Mouse (Mus musculus) testis, adult 10 weeks (tissue): ENCODE results near the gene Trp53bp1. TPM values are rescaled to one million over a fixed set of nuclear protein-coding genes. Genes with fewer than 3 reads are reported as not detected.

ENCODE experiments used
- polyA plus RNA-seq: library from polyadenylated mRNA; stranded (reverse); fragments of 350-450 nt; fragmentation: Illumina TruSeq; extraction: RNeasy Lipid Tissue Mini Kit (QIAGEN cat#74804); gene quantifications from one replicate; pipeline ENCODE4 v1.2.3, GENCODE M21; 2014; ENCODE audit warnings: low read depth, low replicate concordance

Trp53bp1 gene
- 38.4 TPM for polyA plus RNA-seq

GRCm38 (mm10) chr2:121271236-121271927, at the start of gene Trp53bp1:
Gene Trp53bp1, minus strand, starts transcription at chr2:121271407.

GRCm38 (mm10) chr2:121288901-121289729, 17.9 kb upstream of the Trp53bp1 start, which contains the start of gene Map1a:
Gene Map1a, plus strand, starts transcription at chr2:121289600.

GRCm38 (mm10) chr2:121170980-121171742, 100.0 kb downstream of the Trp53bp1 start, which contains the start of gene Zscan29:
Gene Zscan29, minus strand, starts transcription at chr2:121171125.

GRCm38 (mm10) chr2:121170481-121170971, 100.7 kb downstream of the Trp53bp1 start, which contains the start of gene Tubgcp4:
Gene Tubgcp4, plus strand, starts transcription at chr2:121170654.

Other genes with a start within 250 kb of the Trp53bp1 start
- gene Epb42, start 234.3 kb downstream of the Trp53bp1 start, polyA plus RNA-seq, result not detected
- not detected for gene Tgm5, start 185.6 kb downstream of the Trp53bp1 start, polyA plus RNA-seq
- 0.10 TPM for gene Tgm7, start 161.6 kb downstream of the Trp53bp1 start, polyA plus RNA-seq
- gene Adal, start 131.0 kb downstream of the Trp53bp1 start, polyA plus RNA-seq, result 22.6 TPM
- 1.1 TPM for gene Lcmt2, start 130.8 kb downstream of the Trp53bp1 start, polyA plus RNA-seq
- gene Tubgcp4, start 100.8 kb downstream of the Trp53bp1 start, polyA plus RNA-seq, result 50.3 TPM
- 7.7 TPM for gene Zscan29, start 100.3 kb downstream of the Trp53bp1 start, polyA plus RNA-seq
- 0.92 TPM for gene Map1a, start 18.2 kb upstream of the Trp53bp1 start, polyA plus RNA-seq
- 11.1 TPM for gene Ppip5k1, start 84.0 kb upstream of the Trp53bp1 start, polyA plus RNA-seq
- not detected for gene Ckmt1, start 86.3 kb upstream of the Trp53bp1 start, polyA plus RNA-seq
- gene Strc, start 115.8 kb upstream of the Trp53bp1 start, polyA plus RNA-seq, result not detected
- gene Pdia3, start 142.4 kb upstream of the Trp53bp1 start, polyA plus RNA-seq, result 841 TPM
- 346 TPM for gene Catsper2, start 142.4 kb upstream of the Trp53bp1 start, polyA plus RNA-seq
- gene Ell3, start 172.9 kb upstream of the Trp53bp1 start, polyA plus RNA-seq, result 3.8 TPM
- gene Serf2, start 177.8 kb upstream of the Trp53bp1 start, polyA plus RNA-seq, result 71.2 TPM
- 40.1 TPM for gene Hypk, start 181.9 kb upstream of the Trp53bp1 start, polyA plus RNA-seq
- gene Serinc4, start 185.4 kb upstream of the Trp53bp1 start, polyA plus RNA-seq, result 2.7 TPM
- gene Mfap1b, start 202.7 kb upstream of the Trp53bp1 start, polyA plus RNA-seq, result 34.3 TPM
- 36.1 TPM for gene Mfap1a, start 235.3 kb upstream of the Trp53bp1 start, polyA plus RNA-seq
- gene Wdr76, start 235.3 kb upstream of the Trp53bp1 start, polyA plus RNA-seq, result 3.6 TPM